Mouse (Mus musculus) retina, postnatal 1 day (tissue): ENCODE measurements around the gene Entr1.

Source experiments
- DNase-seq: peaks from one replicate; pipeline ENCODE4 v3.0.0-alpha.2; 2012

Gene Entr1

DNA sequence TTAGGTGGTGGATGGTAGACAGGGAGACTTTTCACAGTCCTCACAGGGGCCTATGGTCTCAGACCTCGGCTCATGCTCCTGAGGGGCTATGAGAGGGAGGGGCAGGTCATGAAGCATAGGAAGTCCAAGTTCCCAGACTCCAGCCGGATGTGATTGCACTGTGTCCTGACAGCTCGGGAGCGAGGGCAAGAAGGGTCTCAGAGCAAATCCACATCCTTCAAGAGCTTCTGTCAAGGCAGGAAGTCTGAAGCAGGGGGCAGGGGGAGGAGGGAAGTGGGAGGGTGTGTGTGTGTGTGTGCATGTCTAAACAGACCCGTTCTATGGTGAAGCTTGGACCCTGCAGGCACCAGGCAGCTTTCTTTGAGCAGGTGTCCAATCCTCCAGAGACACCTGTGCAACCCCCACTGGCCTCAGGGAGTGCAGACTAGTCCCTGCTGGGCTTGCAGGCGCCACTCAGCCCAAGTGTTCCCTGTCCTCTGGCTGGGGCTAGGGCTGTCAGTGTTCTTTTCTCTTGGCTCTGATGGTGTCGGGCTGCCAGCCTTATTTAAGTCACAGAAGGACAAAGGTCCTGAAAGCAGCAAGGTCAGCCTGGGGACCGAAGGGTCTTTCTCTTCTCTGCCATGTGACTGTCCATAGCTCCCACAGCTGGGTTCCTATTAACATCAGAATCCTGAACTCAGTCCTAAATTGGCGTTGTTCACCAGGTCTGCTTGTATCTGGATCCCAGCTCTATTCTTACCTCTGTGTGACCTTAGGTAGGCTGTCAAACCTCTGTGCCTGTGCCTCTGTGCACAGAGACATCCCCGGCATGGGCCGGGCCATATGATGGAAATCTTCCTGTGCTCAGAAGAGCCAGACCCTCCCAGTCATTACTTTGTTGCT, 46.3 kb downstream of the Entr1 start:
- DNase-seq = no peak

DNA sequence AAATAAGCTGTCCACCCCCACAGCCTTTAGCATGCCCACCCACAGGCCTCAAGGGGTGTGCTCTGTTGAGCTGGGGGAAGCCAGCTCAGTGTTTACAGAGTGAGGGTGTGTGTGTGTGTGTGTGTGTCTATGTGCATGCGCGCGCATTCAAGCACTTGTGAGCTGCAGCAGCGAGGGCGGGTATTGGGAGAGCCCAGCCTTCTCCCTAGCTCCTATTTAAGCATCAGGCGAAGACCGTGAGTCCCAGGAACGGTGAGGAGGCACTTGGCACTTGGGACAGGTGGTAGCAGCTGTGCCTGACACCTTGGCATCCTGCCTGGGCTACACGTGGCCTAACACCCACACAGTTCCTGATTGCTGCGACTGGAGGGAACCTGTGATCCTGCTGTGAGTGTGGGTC, 47.1 kb downstream of the Entr1 start:
- no peak for DNase-seq

DNA sequence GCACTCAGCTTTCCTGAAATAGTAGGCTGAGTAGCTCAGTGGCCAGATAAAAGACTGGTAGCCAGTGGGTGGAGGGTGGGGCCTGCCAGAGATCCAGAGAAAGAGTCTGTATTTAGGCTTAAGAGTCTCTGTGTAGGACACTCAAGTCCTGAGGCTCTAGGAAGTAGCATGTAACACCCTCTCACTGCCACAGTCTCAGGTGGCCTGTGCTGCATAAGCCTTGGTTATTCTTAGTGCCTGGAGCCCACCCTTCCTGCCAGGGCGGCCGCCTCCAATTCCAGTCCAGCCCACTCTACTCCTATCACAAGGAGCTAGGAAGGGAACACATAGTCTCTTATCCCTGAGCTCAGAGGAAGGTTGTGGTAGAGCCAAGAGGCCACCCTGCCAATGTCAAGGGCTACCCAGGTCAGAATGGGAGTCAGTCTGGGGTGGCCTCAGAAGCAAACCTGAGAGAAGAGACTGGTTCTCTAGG, 47.6 kb downstream of the Entr1 start:
- DNase-seq = no peak

DNA sequence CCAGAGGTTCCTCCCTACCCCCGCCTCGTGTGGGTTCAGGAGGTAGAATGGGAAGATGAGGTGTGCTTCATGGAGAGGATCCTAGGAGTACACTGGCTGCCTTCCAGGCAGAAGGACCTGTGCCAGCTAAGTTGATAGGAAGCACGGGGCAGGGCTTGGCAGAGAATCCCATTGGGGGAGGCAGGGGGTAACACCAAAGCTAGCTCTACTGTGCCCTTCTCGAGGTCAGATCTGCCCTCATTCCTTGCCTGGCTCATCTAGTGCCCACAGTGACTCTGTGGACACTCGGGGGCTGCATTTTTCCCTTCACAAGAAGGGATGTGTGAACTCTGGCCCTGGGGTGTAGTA, 49.9 kb downstream of the Entr1 start:
- no peak for DNase-seq

DNA sequence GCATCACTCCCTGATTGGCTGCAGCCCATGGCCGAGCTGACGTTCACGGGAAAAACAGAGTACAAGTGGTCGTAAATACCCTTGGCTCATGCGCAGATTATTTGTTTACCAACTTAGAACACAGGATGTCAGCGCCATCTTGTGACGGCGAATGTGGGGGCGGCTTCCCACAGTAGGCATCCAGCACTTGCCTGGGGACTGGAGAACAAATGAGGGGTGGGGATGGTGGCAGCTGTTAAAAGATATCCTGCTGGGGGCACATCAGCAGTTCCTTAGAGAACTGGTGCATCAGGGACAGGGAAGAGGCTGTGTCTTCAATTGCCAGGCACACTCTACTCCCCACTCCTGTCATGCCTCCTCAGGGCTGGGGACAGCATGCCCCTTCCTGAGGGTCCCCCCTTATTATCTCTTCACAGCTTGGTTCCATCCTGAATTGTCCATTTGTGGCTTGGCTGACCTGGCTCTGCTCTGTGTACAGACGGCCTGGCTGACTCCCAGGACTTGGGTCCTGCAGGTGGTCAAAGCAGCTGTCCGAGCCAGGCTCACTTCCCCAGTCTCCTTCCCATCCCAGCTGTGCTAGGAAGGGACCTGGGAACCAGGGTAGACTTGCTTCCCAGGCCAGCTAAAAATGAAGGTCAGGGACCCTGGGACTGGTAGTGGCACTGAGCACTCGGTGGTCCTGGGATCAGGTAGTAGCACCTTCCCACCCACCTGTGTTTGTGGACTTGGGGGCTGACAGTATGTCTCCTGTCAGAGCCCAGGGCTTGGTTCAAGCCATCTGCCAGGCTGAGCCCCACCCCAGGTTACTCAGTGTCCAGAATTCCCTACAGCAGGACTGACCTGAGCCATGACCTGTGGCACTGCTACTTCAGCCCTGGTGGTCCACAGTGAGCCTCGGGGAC, 50.6 kb downstream of the Entr1 start:
- DNase-seq = peak; percentile 30
